Mouse (Mus musculus) small intestine, adult 2 months (tissue): ENCODE results near the gene Tnk2. TPM values are rescaled to one million over a fixed set of nuclear protein-coding genes. Genes with fewer than 3 reads are reported as not detected.

Experiments
- H3K27ac ChIP-seq: fragments of 200-500 bp; 2 replicates; pipeline ENCODE4 v1.5.1; 2012; ENCODE audit warnings: low read depth, low read length, control low read depth, inconsistent platforms; ENCODE audit not compliant: insufficient read depth
- H3K27me3 ChIP-seq: fragments of 200-500 bp; 2 replicates; pipeline ENCODE4 v1.6.1; 2012; ENCODE audit warnings: mild to moderate bottlenecking, moderate library complexity, low read length, inconsistent platforms; ENCODE audit not compliant: control insufficient read depth, insufficient read depth
- H3K36me3 ChIP-seq: fragments of 200-500 bp; 2 replicates; pipeline ENCODE4 v1.6.1; 2012; ENCODE audit warnings: mild to moderate bottlenecking, low read length, control low read depth, inconsistent platforms; ENCODE audit not compliant: control insufficient read depth, insufficient read depth
- H3K4me1 ChIP-seq: fragments of 200-500 bp; 2 replicates; pipeline ENCODE4 v1.6.1; 2012; ENCODE audit warnings: low read length, inconsistent platforms, mixed read lengths; ENCODE audit not compliant: control insufficient read depth, insufficient read depth, insufficient read length
- H3K4me3 ChIP-seq: fragments of 200-500 bp; 2 replicates; pipeline ENCODE4 v1.5.1; 2012; ENCODE audit warnings: low read depth, mild to moderate bottlenecking, control low read depth, inconsistent platforms, low read length, moderate library complexity
- CTCF ChIP-seq: fragments of 200-500 bp; IDR thresholded peaks from 2 replicates; pipeline ENCODE4 v1.5.1; 2012; ENCODE audit warnings: low read depth, mild to moderate bottlenecking, control low read depth, inconsistent platforms, low read length, moderate library complexity, mixed read lengths; ENCODE audit not compliant: insufficient replicate concordance, insufficient read length; ENCODE audit errors: extremely low read depth
- POLR2A ChIP-seq: fragments of 200-500 bp; IDR thresholded peaks from 2 replicates; pipeline ENCODE4 v1.6.1; 2012; ENCODE audit warnings: low read depth, mild to moderate bottlenecking, control low read depth, inconsistent platforms, low read length, moderate library complexity
- WGBS: fragments of 180-500 bp; shearing (Covaris S2); methylation state at CpG from one replicate; pipeline ENCODE4 v1.1.7; 2018; 5-methylcytosine and 5-hydroxymethylcytosine counted together
- polyA plus RNA-seq: library from polyadenylated mRNA; depleted of rRNA; stranded (reverse); fragments of >200 nt; gene quantifications from 2 replicates; pipeline ENCODE4 v1.2.3, GENCODE M21; 2012; rRNA removed

Gene Tnk2
- 57.5 and 97.6 TPM in 2 replicates for polyA plus RNA-seq

- H3K4me3 ChIP-seq: peak within 1 kb of the TSS; percentile 82
- H3K4me1 ChIP-seq: peaks cover 16% of the 10 kb centered on the region
- H3K36me3 ChIP-seq: no peaks in the 10 kb centered on the region
- H3K27ac ChIP-seq: no peak within 1 kb of the TSS
- 1% methylated on average over 36 of the region's 40 CpGs for WGBS
- no peaks in the 10 kb centered on the region; the same call in 1 of the 2 replicates for H3K27me3 ChIP-seq
- TF ChIP-seq POLR2A (peak; percentile 31; the same call in 1 of the 2 replicates), CTCF (no peak)
Observed at GRCm38 (mm10) chr16:32643661-32644061, at the start of gene Tnk2. Tnk2 (plus strand) TSS chr16:32643874.

GRCm38 (mm10) chr16:32593916-32594315 is 49.8 kb upstream of the Tnk2 start:
- 73% methylated on average over 5 of the region's 5 CpGs for WGBS
- TF ChIP-seq CTCF (no peak), POLR2A (no peak)
- Histone ChIP-seq H3K27ac (no peak overlapping the region), H3K27me3 (no peaks in the 10 kb centered on the region), H3K36me3 (no peaks in the 10 kb centered on the region), H3K4me3 (no peak overlapping the region), H3K4me1 (peaks cover 1% of the 10 kb centered on the region; the same call in 1 of the 2 replicates)

GRCm38 (mm10) chr16:32594701-32595100 is 49.0 kb upstream of the Tnk2 start:
- 85% methylated on average over 5 of the region's 5 CpGs for WGBS
- no peak overlapping the region for H3K4me3 ChIP-seq
- H3K27ac ChIP-seq: no peak overlapping the region
- no peaks in the 10 kb centered on the region for H3K27me3 ChIP-seq
- H3K4me1 ChIP-seq: peaks cover 1% of the 10 kb centered on the region; the same call in 1 of the 2 replicates
- no peaks in the 10 kb centered on the region for H3K36me3 ChIP-seq
- TF ChIP-seq POLR2A (no peak), CTCF (no peak)

GRCm38 (mm10) chr16:32595142-32595855 is 48.4 kb upstream of the Tnk2 start:
- no peak for TF ChIP-seq CTCF
- no peak for TF ChIP-seq POLR2A
- no peaks in the 10 kb centered on the region for H3K36me3 ChIP-seq
- H3K27ac ChIP-seq: no peak overlapping the region
- no peak overlapping the region for H3K4me3 ChIP-seq
- H3K4me1 ChIP-seq: peaks cover 1% of the 10 kb centered on the region; the same call in 1 of the 2 replicates
- WGBS: 77% methylated on average over 10 of the region's 10 CpGs
- H3K27me3 ChIP-seq: no peaks in the 10 kb centered on the region

GRCm38 (mm10) chr16:32597909-32598381 is 45.7 kb upstream of the Tnk2 start:
- WGBS: 65% methylated on average over 4 of the region's 4 CpGs
- TF ChIP-seq CTCF (no peak), POLR2A (no peak)
- Histone ChIP-seq H3K27ac (no peak overlapping the region), H3K36me3 (no peaks in the 10 kb centered on the region), H3K4me3 (no peak overlapping the region), H3K4me1 (peaks cover 1% of the 10 kb centered on the region; the same call in 1 of the 2 replicates), H3K27me3 (no peaks in the 10 kb centered on the region)

- TF ChIP-seq POLR2A (no peak), CTCF (no peak)
- WGBS: 88% methylated on average over 1 of the region's 1 CpGs
- Histone ChIP-seq H3K36me3 (no peaks in the 10 kb centered on the region), H3K27ac (no peak overlapping the region), H3K4me1 (0 out of 2 replicates have a peak, but pooled peaks cover 1% of the 10 kb centered on the region), H3K4me3 (no peak overlapping the region), H3K27me3 (no peaks in the 10 kb centered on the region)
Observed at GRCm38 (mm10) chr16:32599151-32599550, 44.5 kb upstream of the Tnk2 start.

- no peaks in the 10 kb centered on the region for H3K36me3 ChIP-seq
- WGBS: 57% methylated on average over 3 of the region's 3 CpGs
- H3K4me1 ChIP-seq: no peaks in the 10 kb centered on the region
- H3K4me3 ChIP-seq: no peak overlapping the region
- H3K27me3 ChIP-seq: no peaks in the 10 kb centered on the region
- TF ChIP-seq POLR2A (no peak), CTCF (no peak)
- no peak overlapping the region for H3K27ac ChIP-seq
Observed at GRCm38 (mm10) chr16:32602193-32602685, 41.4 kb upstream of the Tnk2 start.
